1 mouse cellular context compared by ENCODE assay signal in genomic region chr17:34982328-34982727, GRCm38 (mm10).
TF ChIP-seq lines count a peak whose summit lies in the region.

No protein-coding gene starts in this region.

TF ChIP-seq in CH12.LX, 34 proteins besides CTCF, POLR2A, EP300 and RAD21 (continued from another document):
- TF ChIP-seq JUN (IDR thresholded peaks at IDR 0.05; ENCODE audit: insufficient read depth, low read depth, low read length) (no peak), MYC (IDR thresholded peaks at IDR 0.05; ENCODE audit: low read depth, low read length) (no peak), JUND (conservative IDR thresholded peaks at IDR 0.05; ENCODE audit: low read depth, low read length) (no peak), ETS1 (conservative IDR thresholded peaks at IDR 0.05; ENCODE audit: low read depth, low read length) (no peak), TCF12 (IDR thresholded peaks at IDR 0.05; ENCODE audit: low read depth, low read length) (no peak)
